Mouse (Mus musculus) heart, postnatal 25 days (tissue): ENCODE results near the gene Dnajc13. TPM values are rescaled to one million over a fixed set of nuclear protein-coding genes. Genes with fewer than 3 reads are reported as not detected.

Experiments
- DNase-seq: peaks from one replicate; pipeline ENCODE4 v3.0.0; 2022; ENCODE audit warnings: low spot score
- intact Hi-C: fragments of 180-260 bp; cut with DNase I; formaldehyde crosslinking; loops from one replicate; pipeline ENCODE4 v1.15.1; 2025
- total RNA-seq, 2 experiments: library from RNA; stranded (reverse); gene quantifications; 2 replicates each; pipeline ENCODE4 v1.2.3; 2021

Gene Dnajc13
- total RNA-seq, 2 experiments from 2014 or later: 34.0 to 36.3 TPM

GRCm38 (mm10) chr9:104144314-104144996, 118.3 kb downstream of the Dnajc13 start:
- no peak for DNase-seq
- intact Hi-C loops: no loop called here

DNA sequence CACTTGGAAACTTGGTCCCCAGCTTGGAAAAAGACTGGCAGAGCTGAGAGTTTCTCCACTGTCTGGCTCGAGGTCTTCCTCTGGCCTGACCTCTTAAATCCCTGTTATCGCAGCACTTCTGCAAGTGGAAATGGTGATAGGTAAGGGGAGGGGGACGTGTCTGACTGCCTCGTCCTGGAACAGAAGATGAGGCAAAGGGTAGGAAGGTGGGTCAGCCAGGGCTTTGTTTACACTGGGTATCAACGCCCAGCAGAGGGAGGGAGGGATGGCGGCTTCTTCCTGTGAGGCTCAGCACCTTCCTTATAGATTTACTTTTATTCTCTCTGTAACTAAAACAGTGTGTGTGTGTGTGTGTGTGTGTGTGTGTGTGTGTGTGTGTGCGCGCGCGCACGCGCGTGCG, 119.9 kb downstream of the Dnajc13 start:
- intact Hi-C loops: no loop called here
- DNase-seq: no peak

GRCm38 (mm10) chr9:104140351-104140750, 122.4 kb downstream of the Dnajc13 start:
- intact Hi-C loops: no loop called here
- no peak for DNase-seq

- intact Hi-C loops: no loop called here
Observed at GRCm38 (mm10) chr9:104130141-104130755, 132.5 kb downstream of the Dnajc13 start.

DNA sequence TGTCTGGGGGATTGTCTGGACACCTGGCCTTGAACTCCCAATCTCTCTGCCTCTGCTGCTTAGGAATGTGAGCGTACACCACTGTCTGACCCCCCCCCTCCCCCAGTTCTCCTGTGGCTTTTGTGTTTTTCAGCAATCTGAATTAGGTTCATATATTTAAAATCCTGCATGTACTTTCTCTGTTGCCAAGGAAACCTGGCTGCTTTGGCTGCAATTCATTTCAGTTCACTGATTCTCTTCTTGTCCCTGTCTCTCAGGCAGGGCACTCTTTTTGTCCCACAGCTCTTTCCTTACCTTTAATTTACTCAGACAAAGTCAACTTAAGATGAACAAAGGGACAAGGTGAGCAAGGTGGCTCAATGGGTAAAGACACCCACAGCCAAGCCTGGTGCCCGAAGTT, 134.6 kb downstream of the Dnajc13 start:
- intact Hi-C loops: no loop called here
- DNase-seq: no peak

More at GRCm38 (mm10) chr9:104130141-104130755, 132.5 kb downstream of the Dnajc13 start:
- peak; percentile 44 for DNase-seq

- no peak for DNase-seq
- intact Hi-C loops: no loop called here
Observed at GRCm38 (mm10) chr9:104126833-104127232, 135.9 kb downstream of the Dnajc13 start, which contains the start of gene Ackr4. TSS of gene Ackr4 (minus strand) at chr9:104126933.

- intact Hi-C loops: no loop called here
Observed at GRCm38 (mm10) chr9:104123622-104124021, 139.1 kb downstream of the Dnajc13 start.

DNA sequence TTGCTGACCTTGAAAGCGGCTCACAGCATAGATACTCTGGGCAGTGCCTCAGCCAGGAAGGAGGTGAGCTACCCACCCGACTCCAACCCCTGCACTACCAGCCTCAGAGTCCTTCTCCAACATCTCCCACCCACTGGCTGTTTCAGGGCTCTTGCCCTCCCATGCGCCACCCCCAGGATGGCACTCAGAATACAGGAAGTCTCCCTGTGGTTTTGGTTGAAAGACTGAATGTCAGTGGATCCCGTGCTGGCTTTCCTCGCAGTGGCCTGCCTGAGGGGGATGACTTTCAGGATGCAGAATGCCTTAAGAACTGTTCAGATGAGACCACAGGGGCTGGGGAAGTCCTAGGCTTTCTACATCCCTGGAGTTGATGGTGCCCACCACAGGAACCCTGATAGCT, 139.6 kb downstream of the Dnajc13 start:
- intact Hi-C loops: no loop called here
- no peak for DNase-seq

More at GRCm38 (mm10) chr9:104123622-104124021, 139.1 kb downstream of the Dnajc13 start:
- DNase-seq: no peak

- intact Hi-C loops: no loop called here
Observed at GRCm38 (mm10) chr9:104109151-104109550, 153.6 kb downstream of the Dnajc13 start.

GRCm38 (mm10) chr9:104108571-104109143, 154.1 kb downstream of the Dnajc13 start:
- DNase-seq: no peak
- intact Hi-C loops: no loop called here

More at GRCm38 (mm10) chr9:104109151-104109550, 153.6 kb downstream of the Dnajc13 start:
- no peak for DNase-seq

DNA sequence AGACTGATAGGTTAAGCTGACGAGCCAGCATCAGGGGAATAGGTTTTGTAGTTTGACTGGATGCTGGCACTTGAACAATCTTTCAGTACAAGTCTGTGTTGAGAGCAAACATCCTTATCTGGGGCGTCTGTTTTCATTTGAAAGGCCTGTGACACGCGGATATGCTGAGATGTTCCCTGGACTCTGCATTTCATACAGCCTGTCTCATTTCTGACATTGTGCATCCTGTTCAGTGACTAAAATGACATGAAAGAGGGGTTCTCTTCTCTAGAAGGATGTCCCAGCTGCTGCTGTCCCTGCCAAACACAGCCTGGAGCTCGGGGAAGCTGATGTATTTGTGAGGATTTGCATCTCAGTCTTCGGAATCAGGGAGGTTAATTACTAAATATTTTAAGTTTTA, 155.2 kb downstream of the Dnajc13 start:
- no peak for DNase-seq
- intact Hi-C loops: no loop called here

DNA sequence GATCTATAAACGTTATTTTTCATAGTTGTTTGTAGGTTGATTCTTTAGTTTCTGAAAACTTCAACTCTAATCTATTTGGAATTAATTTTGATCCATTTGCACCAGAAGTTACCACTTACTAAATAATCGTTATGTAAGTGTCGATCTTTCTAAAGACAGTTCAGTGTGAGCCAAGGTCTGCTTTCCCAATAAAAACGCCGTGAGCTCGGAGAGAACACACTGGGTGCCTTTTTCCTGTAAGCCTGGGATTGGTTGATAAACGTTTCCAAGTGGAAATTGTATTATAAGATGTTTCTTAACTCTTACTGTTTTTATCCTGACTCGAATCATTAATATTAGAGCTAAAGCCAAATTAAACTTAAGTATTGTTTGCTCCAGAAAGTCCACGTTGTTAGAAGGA, 155.8 kb downstream of the Dnajc13 start:
- no peak for DNase-seq
- intact Hi-C loops: no loop called here

DNA sequence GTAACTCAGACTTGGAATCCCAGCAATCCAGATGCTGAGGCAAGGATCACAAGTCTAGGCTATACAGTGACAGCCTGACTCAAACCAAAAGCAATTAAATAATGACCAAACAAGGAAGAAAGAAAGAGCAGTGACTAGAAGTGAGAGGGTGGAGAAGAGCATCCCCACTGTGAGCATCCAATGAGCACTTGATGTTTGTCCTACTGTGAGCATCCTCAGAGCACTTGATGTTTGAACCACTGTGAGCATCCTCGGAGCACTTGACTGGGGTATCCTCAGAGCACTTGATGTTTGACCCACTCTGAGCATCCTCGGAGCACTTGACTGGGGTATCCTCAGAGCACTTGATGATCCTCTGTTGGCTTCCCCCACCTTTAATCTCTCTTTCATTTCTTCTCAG, 157.7 kb downstream of the Dnajc13 start:
- intact Hi-C loops: no loop called here
- DNase-seq: no peak

- intact Hi-C loops: no loop called here
- DNase-seq: no peak
Observed at GRCm38 (mm10) chr9:104102901-104103300, 159.8 kb downstream of the Dnajc13 start.

GRCm38 (mm10) chr9:104102301-104102700, 160.4 kb downstream of the Dnajc13 start:
- DNase-seq: peak; percentile 18

DNA sequence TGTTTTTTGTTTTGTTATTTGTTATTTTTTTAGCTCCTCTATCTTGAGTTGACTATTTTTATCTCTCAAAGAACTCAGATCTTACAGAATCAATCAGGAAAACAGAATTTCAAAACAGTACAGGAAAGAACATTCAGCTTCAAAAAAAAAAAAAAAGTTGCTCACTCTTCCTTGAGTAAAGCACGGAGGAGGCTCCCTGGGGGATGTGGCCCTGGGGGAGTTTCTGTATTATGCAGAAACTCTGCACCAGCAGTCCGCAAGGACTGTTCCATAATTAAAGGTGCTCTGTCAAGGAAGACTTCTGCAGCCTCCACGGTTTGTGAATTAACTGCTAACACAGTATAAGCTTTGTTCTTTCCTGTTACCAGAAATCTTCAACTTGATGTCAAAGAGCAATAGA, 161.3 kb downstream of the Dnajc13 start:
- intact Hi-C loops: no loop called here
- DNase-seq: no peak

More at GRCm38 (mm10) chr9:104102301-104102700, 160.4 kb downstream of the Dnajc13 start:
- intact Hi-C loops: no loop called here

Other genes with a start within 250 kb of the Dnajc13 start
- not detected for gene Gm28305, start 222.3 kb downstream of the Dnajc13 start, total RNA-seq
- 10 to 100 TPM; 15.9 to 16.1 TPM for gene Uba5, start 199.8 kb downstream of the Dnajc13 start, total RNA-seq
- 10 to 100 TPM; 77.8 to 88.2 TPM for gene Acad11, start 199.6 kb downstream of the Dnajc13 start, total RNA-seq
- gene Ackr4, start 136.0 kb downstream of the Dnajc13 start, total RNA-seq: 1 to 10 TPM; 4.2 to 4.8 TPM
- not detected for gene Acpp, start 74.8 kb upstream of the Dnajc13 start, total RNA-seq